Mouse (Mus musculus) liver, embryonic 15.5 days (tissue): ENCODE results near the gene Hopx. TPM values are rescaled to one million over a fixed set of nuclear protein-coding genes. Genes with fewer than 3 reads are reported as not detected.
A peak's percentile ranks its signal among the peaks of the same experiment; 100 is the strongest.

Experiments
- ATAC-seq: fragments of 200-750 bp; cut with Nextera tagmentation; 2 replicates; pipeline ENCODE4 v1.8.0; 2017; ENCODE audit warnings: moderate number of reproducible peaks, mild to moderate bottlenecking, moderate library complexity; ENCODE audit not compliant: insufficient read depth
- H3K27ac ChIP-seq: fragments of 300-500 bp; sonication (generic); replicated peaks from 2 replicates; pipeline ENCODE4 v1.5.1; 2015; ENCODE audit warnings: mild to moderate bottlenecking, inconsistent platforms
- H3K27me3 ChIP-seq: fragments of 300-500 bp; sonication (generic); 2 replicates; pipeline ENCODE4 v1.6.1; 2015; ENCODE audit warnings: mild to moderate bottlenecking, inconsistent platforms
- H3K36me3 ChIP-seq: fragments of 300-500 bp; sonication (generic); replicated peaks from 2 replicates; pipeline ENCODE4 v1.6.1; 2015; ENCODE audit warnings: moderate library complexity, mild to moderate bottlenecking, inconsistent platforms
- H3K4me1 ChIP-seq: fragments of 300-500 bp; sonication (generic); replicated peaks from 2 replicates; pipeline ENCODE4 v1.6.1; 2015; ENCODE audit warnings: inconsistent platforms
- H3K4me2 ChIP-seq: fragments of 300-500 bp; sonication (generic); 2 replicates; pipeline ENCODE4 v1.6.1; 2015; ENCODE audit warnings: moderate library complexity, mild to moderate bottlenecking, inconsistent platforms
- H3K4me3 ChIP-seq: fragments of 300-500 bp; sonication (generic); replicated peaks from 2 replicates; pipeline ENCODE4 v1.5.1; 2015; ENCODE audit warnings: mild to moderate bottlenecking, inconsistent platforms
- H3K9ac ChIP-seq: fragments of 300-500 bp; sonication (generic); 2 replicates; pipeline ENCODE4 v1.6.1; 2015; ENCODE audit warnings: moderate library complexity, mild to moderate bottlenecking, inconsistent platforms
- H3K9me3 ChIP-seq: fragments of 300-500 bp; sonication (generic); replicated peaks from 2 replicates; pipeline ENCODE4 v1.6.1; 2016; ENCODE audit warnings: inconsistent platforms
- WGBS: fragments of 180-500 bp; shearing (Covaris S2); methylation state at CpG from one replicate; pipeline ENCODE4 v1.1.7; 2015; ENCODE audit warnings: mixed read lengths; ENCODE audit not compliant: insufficient replicate concordance; 5-methylcytosine and 5-hydroxymethylcytosine counted together
- polyA plus RNA-seq: library from polyadenylated mRNA; unstranded; fragments of >200 nt; fragmentation: Nextera tagmentation; extraction: Ambion mirVana; gene quantifications from 2 replicates; pipeline ENCODE4 v1.2.1, GENCODE M21; 2015

Gene Hopx
- polyA plus RNA-seq, 1 experiment from 2014 or later = 0.13 TPM

GRCm38 (mm10) chr5:77146459-77147170, 31.7 kb upstream of the Hopx start:
- Histone ChIP-seq H3K36me3 (no peaks in the 10 kb centered on the region), H3K27ac (no peak overlapping the region), H3K9ac (no peak overlapping the region), H3K4me1 (peaks cover 16% of the 10 kb centered on the region), H3K27me3 (no peaks in the 10 kb centered on the region), H3K4me3 (no peak overlapping the region), H3K4me2 (no peak overlapping the region), H3K9me3 (no peaks in the 10 kb centered on the region)
- 38% methylated on average over 4 of the region's 4 CpGs for WGBS
- ATAC-seq = peak; percentile 53

GRCm38 (mm10) chr5:77144647-77145046, 29.7 kb upstream of the Hopx start:
- peaks cover 17% of the 10 kb centered on the region for H3K4me1 ChIP-seq
- ATAC-seq = no peak
- H3K27me3 ChIP-seq = no peaks in the 10 kb centered on the region
- H3K9ac ChIP-seq = no peak overlapping the region
- H3K36me3 ChIP-seq = no peaks in the 10 kb centered on the region
- H3K4me3 ChIP-seq = no peak overlapping the region
- H3K4me2 ChIP-seq = no peak overlapping the region
- 36% methylated on average over 5 of the region's 5 CpGs for WGBS
- no peaks in the 10 kb centered on the region for H3K9me3 ChIP-seq
- H3K27ac ChIP-seq = no peak overlapping the region

- Histone ChIP-seq H3K4me1 (peaks cover 18% of the 10 kb centered on the region), H3K36me3 (no peaks in the 10 kb centered on the region), H3K27me3 (no peaks in the 10 kb centered on the region), H3K9me3 (no peaks in the 10 kb centered on the region), H3K27ac (no peak overlapping the region), H3K4me2 (no peak overlapping the region), H3K4me3 (no peak overlapping the region), H3K9ac (no peak overlapping the region)
- WGBS = 76% methylated on average over 3 of the region's 3 CpGs
- no peak for ATAC-seq
Observed at GRCm38 (mm10) chr5:77143076-77143475, 28.2 kb upstream of the Hopx start.

- no peak for ATAC-seq
- H3K4me3 ChIP-seq = no peak overlapping the region
- H3K4me1 ChIP-seq = peaks cover 12% of the 10 kb centered on the region
- no peaks in the 10 kb centered on the region for H3K36me3 ChIP-seq
- no peak overlapping the region for H3K4me2 ChIP-seq
- WGBS = 72% methylated on average over 7 of the region's 7 CpGs
- H3K9ac ChIP-seq = no peak overlapping the region
- H3K27me3 ChIP-seq = no peaks in the 10 kb centered on the region
- no peak overlapping the region for H3K27ac ChIP-seq
- H3K9me3 ChIP-seq = no peaks in the 10 kb centered on the region
Observed at GRCm38 (mm10) chr5:77141336-77141735, 26.4 kb upstream of the Hopx start.

- Histone ChIP-seq H3K4me2 (no peak overlapping the region), H3K27ac (no peak overlapping the region), H3K9me3 (no peaks in the 10 kb centered on the region), H3K36me3 (no peaks in the 10 kb centered on the region), H3K9ac (no peak overlapping the region), H3K4me3 (no peak overlapping the region), H3K27me3 (no peaks in the 10 kb centered on the region), H3K4me1 (peaks cover 10% of the 10 kb centered on the region)
- 81% methylated on average over 6 of the region's 6 CpGs for WGBS
- ATAC-seq = no peak
Observed at GRCm38 (mm10) chr5:77140861-77141260, 25.9 kb upstream of the Hopx start.

- Histone ChIP-seq H3K27ac (no peak overlapping the region), H3K4me3 (0 out of 2 replicates have a peak overlapping the region, but pooled peaks have one; percentile 9), H3K4me2 (peak overlapping the region; percentile 41), H3K27me3 (no peaks in the 10 kb centered on the region), H3K36me3 (no peaks in the 10 kb centered on the region), H3K9me3 (no peaks in the 10 kb centered on the region), H3K9ac (no peak overlapping the region), H3K4me1 (peaks cover 12% of the 10 kb centered on the region)
- WGBS = 27% methylated on average over 6 of the region's 6 CpGs
- no peak for ATAC-seq
Observed at GRCm38 (mm10) chr5:77140108-77140507, 25.2 kb upstream of the Hopx start.

GRCm38 (mm10) chr5:77137701-77138265, 22.9 kb upstream of the Hopx start:
- H3K27ac ChIP-seq = no peak overlapping the region
- no peak overlapping the region for H3K9ac ChIP-seq
- no peak overlapping the region for H3K4me3 ChIP-seq
- no peak overlapping the region for H3K4me2 ChIP-seq
- H3K9me3 ChIP-seq = no peaks in the 10 kb centered on the region
- ATAC-seq = no peak
- H3K36me3 ChIP-seq = no peaks in the 10 kb centered on the region
- 58% methylated on average over 8 of the region's 8 CpGs for WGBS
- H3K4me1 ChIP-seq = peaks cover 31% of the 10 kb centered on the region
- no peaks in the 10 kb centered on the region for H3K27me3 ChIP-seq

- Histone ChIP-seq H3K36me3 (no peaks in the 10 kb centered on the region), H3K27me3 (no peaks in the 10 kb centered on the region), H3K4me1 (peaks cover 41% of the 10 kb centered on the region), H3K9ac (no peak overlapping the region), H3K4me3 (no peak overlapping the region), H3K9me3 (no peaks in the 10 kb centered on the region), H3K27ac (no peak overlapping the region), H3K4me2 (no peak overlapping the region)
- no peak for ATAC-seq
- 57% methylated on average over 4 of the region's 4 CpGs for WGBS
Observed at GRCm38 (mm10) chr5:77136684-77137224, 21.8 kb upstream of the Hopx start.

- Histone ChIP-seq H3K4me2 (peak overlapping the region; percentile 32), H3K27me3 (no peaks in the 10 kb centered on the region), H3K4me3 (no peak overlapping the region), H3K9ac (no peak overlapping the region), H3K4me1 (peaks cover 47% of the 10 kb centered on the region), H3K36me3 (no peaks in the 10 kb centered on the region), H3K27ac (no peak overlapping the region; the same call in 1 of the 2 replicates), H3K9me3 (no peaks in the 10 kb centered on the region)
- ATAC-seq = no peak
- 80% methylated on average over 2 of the region's 2 CpGs for WGBS
Observed at GRCm38 (mm10) chr5:77134961-77135360, 20.0 kb upstream of the Hopx start.

GRCm38 (mm10) chr5:77134465-77134864, 19.5 kb upstream of the Hopx start:
- 12% methylated on average over 4 of the region's 4 CpGs for WGBS
- Histone ChIP-seq H3K27me3 (no peaks in the 10 kb centered on the region), H3K4me2 (peak overlapping the region; percentile 32), H3K4me1 (peaks cover 49% of the 10 kb centered on the region), H3K36me3 (no peaks in the 10 kb centered on the region), H3K4me3 (no peak overlapping the region), H3K9ac (no peak overlapping the region), H3K27ac (peak overlapping the region; percentile 46), H3K9me3 (no peaks in the 10 kb centered on the region)
- ATAC-seq = peak; percentile 88

- Histone ChIP-seq H3K27ac (peak overlapping the region; percentile 46; the same call in 1 of the 2 replicates), H3K4me1 (peaks cover 49% of the 10 kb centered on the region)
- WGBS = 67% methylated on average over 5 of the region's 5 CpGs
Observed at GRCm38 (mm10) chr5:77133960-77134359, 19.0 kb upstream of the Hopx start.

More at GRCm38 (mm10) chr5:77133960-77134359, 19.0 kb upstream of the Hopx start:
- Histone ChIP-seq H3K9me3 (no peaks in the 10 kb centered on the region), H3K4me3 (no peak overlapping the region), H3K4me2 (peak overlapping the region; percentile 32), H3K27me3 (no peaks in the 10 kb centered on the region), H3K9ac (no peak overlapping the region), H3K36me3 (no peaks in the 10 kb centered on the region)
- no peak for ATAC-seq
